In genomic region chr10:81430141-81430830, GRCm38 (mm10) we compare ENCODE assay signal across 7 mouse cellular contexts. TPM values are rescaled to one million over a fixed set of nuclear protein-coding genes. Genes with fewer than 3 reads are reported as not detected.
DNase-seq lines count a peak whose midpoint lies in the region; ATAC-seq and TF ChIP-seq lines count a peak whose summit lies in the region.

No protein-coding gene starts in this region.

- peak; percentile 3; the same call in 1 of the 2 replicates for ATAC-seq in granulocyte monocyte progenitor cell, adult 5-6 weeks (replicated peaks; ENCODE audit: poor library complexity, severe bottlenecking)
- ATAC-seq in limb, embryonic 15.5 days (ENCODE audit: insufficient number of reproducible peaks, low FRiP score, low TSS enrichment, low read depth) = peak; percentile 9; the same call in 1 of the 2 replicates
- ATAC-seq in midbrain, postnatal 0 days (ENCODE audit: low FRiP score) = peak; percentile 29; the same call in 1 of the 2 replicates

- H3K9me3 ChIP-seq in limb, embryonic 15.5 days = no peaks in the 10 kb centered on the region
- H3K9me3 ChIP-seq in midbrain, postnatal 0 days (ENCODE audit: low read length) = no peaks in the 10 kb centered on the region

- 0% methylated on average over 53 of the region's 89 CpGs for WGBS in limb, embryonic 15.5 days
- 1% methylated on average over 34 of the region's 89 CpGs for WGBS in midbrain, postnatal 0 days

- no peaks in the 10 kb centered on the region for H3K36me3 ChIP-seq in limb, embryonic 15.5 days
- no peaks in the 10 kb centered on the region for H3K36me3 ChIP-seq in midbrain, postnatal 0 days (ENCODE audit: insufficient read depth, low read length)

- H3K4me2 ChIP-seq in limb, embryonic 15.5 days = peak overlapping the region; percentile 94
- peak overlapping the region; percentile 91 for H3K4me2 ChIP-seq in midbrain, postnatal 0 days (ENCODE audit: low read depth, low read length, poor library complexity, severe bottlenecking)

- no peaks in the 10 kb centered on the region for H3K27me3 ChIP-seq in limb, embryonic 15.5 days
- H3K27me3 ChIP-seq in midbrain, postnatal 0 days (ENCODE audit: insufficient read depth, low read length) = no peaks in the 10 kb centered on the region

- peak overlapping the region; percentile 76 for H3K4me3 ChIP-seq in limb, embryonic 15.5 days
- H3K4me3 ChIP-seq in midbrain, postnatal 0 days (ENCODE audit: low read depth, low read length) = peak overlapping the region; percentile 82

- H3K4me1 ChIP-seq in limb, embryonic 15.5 days = peaks cover 60% of the 10 kb centered on the region
- peaks cover 25% of the 10 kb centered on the region; the same call in 1 of the 2 replicates for H3K4me1 ChIP-seq in midbrain, postnatal 0 days (ENCODE audit: insufficient read depth, low read length)

- H3K9ac ChIP-seq in limb, embryonic 15.5 days = peak overlapping the region; percentile 68
- H3K9ac ChIP-seq in midbrain, postnatal 0 days (replicated peaks; ENCODE audit: low read length, poor library complexity, severe bottlenecking) = peak overlapping the region; percentile 87

- peak overlapping the region; percentile 93 for H3K27ac ChIP-seq in limb, embryonic 15.5 days
- peak overlapping the region; percentile 92 for H3K27ac ChIP-seq in midbrain, postnatal 0 days (ENCODE audit: low read depth, low read length)

- peak; percentile 89 to 95 for DNase-seq in adrenal gland, adult (ENCODE audit: inconsistent age in 2 of 2, low spot score in 1 of 2)
- peak; percentile 73 for DNase-seq in embryo, embryonic 10 days (ENCODE audit: low spot score)
- peak; percentile 83 for DNase-seq in kidney, adult 11 months
- peak; percentile 84 for DNase-seq in midbrain, postnatal 0 days (ENCODE audit: low spot score)
- DNase-seq in spleen, postnatal 4 days (ENCODE audit: low spot score in 2 of 2) = peak; percentile 76 to 90

- no peak for TF ChIP-seq CTCF in midbrain, postnatal 0 days (IDR thresholded peaks at IDR 0.05)

RNA-seq across cellular contexts. Expression of gene Nfic, which starts 25.1 kb away (rescaled TPM):
- total RNA-seq in granulocyte monocyte progenitor cell, adult 5-6 weeks (2014; fragmentation: Nextera tagmentation) = 39.6 and 41.7 TPM in 2 replicates
- total RNA-seq in granulocyte monocyte progenitor cell, adult 5-6 weeks (2017) = 5.3 and 10.5 TPM in 2 replicates
- 138 and 146 TPM in 2 replicates for polyA plus RNA-seq in limb, embryonic 15.5 days (2015; fragmentation: Nextera tagmentation; extraction: Ambion mirVana)
- total RNA-seq in midbrain, postnatal 0 days (2014; rRNA removed) = 16.2 and 17.4 TPM in 2 replicates
- 19.1 and 21.3 TPM in 2 replicates for polyA plus RNA-seq in midbrain, postnatal 0 days (2015; fragmentation: Nextera tagmentation; extraction: Ambion mirVana)

RNA-seq across cellular contexts. Expression of gene Smim24, which starts 37.4 kb away (rescaled TPM):
- total RNA-seq in granulocyte monocyte progenitor cell, adult 5-6 weeks (2014; fragmentation: Nextera tagmentation) = 37.5 and 43.6 TPM in 2 replicates
- total RNA-seq in granulocyte monocyte progenitor cell, adult 5-6 weeks (2017) = 11.5 and 13.3 TPM in 2 replicates
- polyA plus RNA-seq in limb, embryonic 15.5 days (2015; fragmentation: Nextera tagmentation; extraction: Ambion mirVana) = 2.9 and 3.6 TPM in 2 replicates
- 1.5 and 1.7 TPM in 2 replicates for total RNA-seq in midbrain, postnatal 0 days (2014; rRNA removed)
- 1.1 and 2.0 TPM in 2 replicates for polyA plus RNA-seq in midbrain, postnatal 0 days (2015; fragmentation: Nextera tagmentation; extraction: Ambion mirVana)

RNA-seq across cellular contexts. Expression of gene Gm48552, which starts 41.5 kb away (rescaled TPM):
- 2.2 TPM in 1 of 2 replicates, not detected in the other for total RNA-seq in granulocyte monocyte progenitor cell, adult 5-6 weeks (2014; fragmentation: Nextera tagmentation)
- total RNA-seq in granulocyte monocyte progenitor cell, adult 5-6 weeks (2017) = not detected in 2 replicates
- 0.51 and 1.7 TPM in 2 replicates for polyA plus RNA-seq in limb, embryonic 15.5 days (2015; fragmentation: Nextera tagmentation; extraction: Ambion mirVana)
- total RNA-seq in midbrain, postnatal 0 days (2014; rRNA removed) = 6.6 TPM in 1 of 2 replicates, not detected in the other
- 1.6 and 3.9 TPM in 2 replicates for polyA plus RNA-seq in midbrain, postnatal 0 days (2015; fragmentation: Nextera tagmentation; extraction: Ambion mirVana)

RNA-seq across cellular contexts. Expression of gene Gm48551, which starts 46.0 kb away (rescaled TPM):
- 4.0 TPM in 1 of 2 replicates, not detected in the other for total RNA-seq in granulocyte monocyte progenitor cell, adult 5-6 weeks (2014; fragmentation: Nextera tagmentation)
- 0.30 TPM in 1 of 2 replicates, not detected in the other for total RNA-seq in granulocyte monocyte progenitor cell, adult 5-6 weeks (2017)
- polyA plus RNA-seq in limb, embryonic 15.5 days (2015; fragmentation: Nextera tagmentation; extraction: Ambion mirVana) = 2.1 and 3.1 TPM in 2 replicates
- 0.88 and 2.7 TPM in 2 replicates for total RNA-seq in midbrain, postnatal 0 days (2014; rRNA removed)
- 5.8 and 10.2 TPM in 2 replicates for polyA plus RNA-seq in midbrain, postnatal 0 days (2015; fragmentation: Nextera tagmentation; extraction: Ambion mirVana)

RNA-seq across cellular contexts. Expression of gene Dohh, which starts 46.1 kb away (rescaled TPM):
- total RNA-seq in granulocyte monocyte progenitor cell, adult 5-6 weeks (2014; fragmentation: Nextera tagmentation) = 12.2 and 34.9 TPM in 2 replicates
- total RNA-seq in granulocyte monocyte progenitor cell, adult 5-6 weeks (2017) = 41.8 and 46.2 TPM in 2 replicates
- polyA plus RNA-seq in limb, embryonic 15.5 days (2015; fragmentation: Nextera tagmentation; extraction: Ambion mirVana) = 79.8 and 88.7 TPM in 2 replicates
- 120 and 132 TPM in 2 replicates for total RNA-seq in midbrain, postnatal 0 days (2014; rRNA removed)
- polyA plus RNA-seq in midbrain, postnatal 0 days (2015; fragmentation: Nextera tagmentation; extraction: Ambion mirVana) = 95.8 and 115 TPM in 2 replicates

Comparison
In these comparisons a context has a peak if more than half of its experiments do, and no peak if none do; other contexts are left out.
1. Peak in every context shown above with its lines: DNase-seq, ATAC-seq, H3K4me3 ChIP-seq and H3K27ac ChIP-seq.